In genomic region chr5:151185286-151185856, GRCm38 (mm10) we compare ENCODE assay signal across 24 mouse cellular contexts. TPM values are rescaled to one million over a fixed set of nuclear protein-coding genes. Genes with fewer than 3 reads are reported as not detected.
DNase-seq lines count a peak whose midpoint lies in the region; ATAC-seq and TF ChIP-seq lines count a peak whose summit lies in the region.
"Had no signal": no experiment of that assay in that cellular context is flagged by ENCODE, and none has a peak within 500 bp of the region (broad histone marks: within the 10 kb centered on the region; RNA-seq: fewer than 3 reads in every experiment).

No protein-coding gene starts in this region.

- no peak overlapping the region for H3K4me3 ChIP-seq in heart, embryonic 14.5 days (ENCODE audit: control insufficient read depth in 1 of 2, insufficient read depth in 1 of 2, low read depth in 1 of 2, low read length in 2 of 2)
- no peak overlapping the region for H3K4me3 ChIP-seq in lung, embryonic 16.5 days (ENCODE audit: low read length)
- peak overlapping the region; percentile 8 for H3K4me3 ChIP-seq in myocyte
- H3K4me3 ChIP-seq: embryonic facial prominence, embryonic 15.5 days; forebrain, embryonic 13.5 days; heart, embryonic 13.5 days; hindbrain, embryonic 13.5 days had no signal

- H3K36me3 ChIP-seq in heart, embryonic 14.5 days (ENCODE audit: control insufficient read depth, insufficient read depth, low read length), result no peaks in the 10 kb centered on the region
- no peaks in the 10 kb centered on the region for H3K36me3 ChIP-seq in lung, embryonic 16.5 days (ENCODE audit: control insufficient read depth, insufficient read depth, low read length)
- peaks cover 14% of the 10 kb centered on the region for H3K36me3 ChIP-seq in myocyte (ENCODE audit: control insufficient read depth, insufficient read depth)
- H3K36me3 ChIP-seq: embryonic facial prominence, embryonic 15.5 days; heart, embryonic 13.5 days; hindbrain, embryonic 13.5 days had no signal

- 34% methylated on average over 8 of the region's 8 CpGs for WGBS in heart, embryonic 14.5 days
- 51% methylated on average over 8 of the region's 8 CpGs for WGBS in lung, embryonic 16.5 days

- H3K9ac ChIP-seq in heart, embryonic 14.5 days (ENCODE audit: low read length), result no peak overlapping the region
- no peak overlapping the region for H3K9ac ChIP-seq in lung, embryonic 16.5 days (ENCODE audit: low read length)
- H3K9ac ChIP-seq: embryonic facial prominence, embryonic 15.5 days; forebrain, embryonic 13.5 days; forebrain, postnatal 0 days; heart, embryonic 13.5 days; hindbrain, embryonic 13.5 days had no signal

- H3K4me1 ChIP-seq in heart, embryonic 14.5 days (ENCODE audit: control insufficient read depth in 2 of 2, insufficient read depth in 2 of 2, low read length in 2 of 2), result peaks cover 9 to 16% of the 10 kb centered on the region in 2 experiments
- peaks cover 16% of the 10 kb centered on the region for H3K4me1 ChIP-seq in lung, embryonic 16.5 days (replicated peaks; ENCODE audit: control insufficient read depth, insufficient read depth, low read length)

- TF ChIP-seq POLR2A in myocyte (IDR thresholded peaks at IDR 0.05; ENCODE audit: insufficient read length, low read depth), result peak; percentile 7

- H3K4me2 ChIP-seq in heart, embryonic 14.5 days (ENCODE audit: low read length), result 0 out of 2 replicates have a peak overlapping the region, but pooled peaks have one; percentile 13
- no peak overlapping the region for H3K4me2 ChIP-seq in lung, embryonic 16.5 days (ENCODE audit: low read depth, low read length)
- peak overlapping the region; percentile 74 for H3K4me2 ChIP-seq in myocyte (ENCODE audit: low read depth)
- H3K4me2 ChIP-seq: embryonic facial prominence, embryonic 15.5 days; forebrain, embryonic 13.5 days; heart, embryonic 13.5 days; hindbrain, embryonic 13.5 days had no signal

- ATAC-seq in heart, embryonic 14.5 days (ENCODE audit: insufficient number of reproducible peaks, insufficient read depth, low FRiP score, low read depth), result no peak
- ATAC-seq in lung, embryonic 16.5 days (ENCODE audit: low read depth), result no peak
- ATAC-seq: activated CD4-positive, CD25-positive, alpha-beta regulatory T cell, adult 4 months; forebrain, embryonic 13.5 days; forebrain, postnatal 0 days; hindbrain, postnatal 0 days; intestine, embryonic 16.5 days; Patski had no signal

- peaks cover 96% of the 10 kb centered on the region for H3K79me2 ChIP-seq in myocyte (ENCODE audit: control insufficient read depth, insufficient read depth)

- H3ac ChIP-seq in myocyte (ENCODE audit: control insufficient read depth, insufficient read length), result no peak overlapping the region

- no peaks in the 10 kb centered on the region for H3K27me3 ChIP-seq in heart, embryonic 14.5 days (ENCODE audit: control insufficient read depth, insufficient read depth, low read length)
- H3K27me3 ChIP-seq in lung, embryonic 16.5 days (ENCODE audit: control insufficient read depth, insufficient read depth, low read depth, low read length), result no peaks in the 10 kb centered on the region
- no peaks in the 10 kb centered on the region for H3K27me3 ChIP-seq in myocyte (ENCODE audit: control insufficient read depth, insufficient read depth, insufficient read length)
- H3K27me3 ChIP-seq: embryonic facial prominence, embryonic 15.5 days; heart, embryonic 13.5 days; hindbrain, embryonic 13.5 days; Patski had no signal

- no peak overlapping the region for H3K27ac ChIP-seq in heart, embryonic 14.5 days (replicated peaks in 1 of 2; ENCODE audit: control insufficient read depth in 1 of 2, insufficient read depth in 1 of 2, low read depth in 2 of 2, low read length in 2 of 2)
- peak overlapping the region; percentile 15 for H3K27ac ChIP-seq in lung, embryonic 16.5 days (ENCODE audit: low read length)
- H3K27ac ChIP-seq: embryonic facial prominence, embryonic 15.5 days; forebrain, embryonic 13.5 days; heart, embryonic 13.5 days; hindbrain, embryonic 13.5 days; hindbrain, postnatal 0 days had no signal

- H3K9me3 ChIP-seq in heart, embryonic 14.5 days (ENCODE audit: control insufficient read depth, low read length), result no peaks in the 10 kb centered on the region
- H3K9me3 ChIP-seq in lung, embryonic 16.5 days (ENCODE audit: control insufficient read depth, low read length), result no peaks in the 10 kb centered on the region
- H3K9me3 ChIP-seq: embryonic facial prominence, embryonic 15.5 days; forebrain, embryonic 13.5 days; heart, embryonic 13.5 days; hindbrain, embryonic 13.5 days had no signal

- no peak for DNase-seq in heart, adult 18-20 months
- DNase-seq in lung, postnatal 10 days, result no peak
- DNase-seq in Muller cell, postnatal 12 days (ENCODE audit: inconsistent ontology term), result peak; percentile 95
- DNase-seq in cerebellum, adult 9-11 months, result no peak
- DNase-seq: adrenal gland, postnatal 14 days; cerebellum, adult 18-20 months; cerebellum, postnatal 10 days; embryo, embryonic 11 days; forebrain, postnatal 0 days; gastrocnemius, postnatal 36 days; heart, postnatal 10 days; kidney, adult 2 months had no signal

TF ChIP-seq in myocyte, 11 proteins besides CTCF, POLR2A, EP300 and RAD21:
- TF ChIP-seq TCF12 (IDR thresholded peaks at IDR 0.05; ENCODE audit: insufficient read depth, poor library complexity, severe bottlenecking) (no peak), USF1 (IDR thresholded peaks at IDR 0.05; ENCODE audit: low read depth) (no peak), TCF3 (IDR thresholded peaks at IDR 0.05; ENCODE audit: insufficient read length, low read depth) (no peak), CEBPB (IDR thresholded peaks at IDR 0.05; ENCODE audit: insufficient read depth, poor library complexity, severe bottlenecking) (no peak), SRF (IDR thresholded peaks at IDR 0.05; ENCODE audit: control insufficient read depth, insufficient read length, low read depth) (no peak), E2F4 (IDR thresholded peaks at IDR 0.05; ENCODE audit: insufficient read depth) (no peak), MYOG (IDR thresholded peaks at IDR 0.05; ENCODE audit: control insufficient read depth in 1 of 3, insufficient read depth in 1 of 3, insufficient read length in 2 of 3, low read depth in 2 of 3) (no peak), MYOD1 (IDR thresholded peaks at IDR 0.05; ENCODE audit: control insufficient read depth in 1 of 3, insufficient read length in 2 of 3, low read depth in 2 of 3) (no peak), POLR2AphosphoS2 (IDR thresholded peaks at IDR 0.05; ENCODE audit: insufficient read length, low read depth) (no peak), REST (IDR thresholded peaks at IDR 0.05; ENCODE audit: insufficient read depth, insufficient read length) (no peak), MAX (IDR thresholded peaks at IDR 0.05; ENCODE audit: low read depth) (no peak)

RNA-seq across cellular contexts. Expression of gene Stard13, which starts 48.3 kb away (rescaled TPM):
- polyA plus RNA-seq in heart, embryonic 14.5 days (2014; fragmentation: Nextera tagmentation; extraction: Ambion mirVana), result 3.4 and 4.2 TPM in 2 replicates
- 10 to 100 TPM; 27.0 to 32.0 TPM for total RNA-seq in heart, adult 18-20 months (2021)
- polyA plus RNA-seq in lung, embryonic 16.5 days (2015; fragmentation: Nextera tagmentation; extraction: Ambion mirVana), result 20.6 and 21.4 TPM in 2 replicates
- polyA plus RNA-seq in myocyte (2012; fragmentation: generic; extraction: Trizol), result 15.2 TPM
- total RNA-seq: MEL had no signal
- polyA plus RNA-seq: activated CD4-positive, CD25-positive, alpha-beta regulatory T cell, adult 4 months had no signal
